Mouse (Mus musculus): ENCODE measurements around the gene Fam170b. TPM values are rescaled to one million over a fixed set of nuclear protein-coding genes. Genes with fewer than 3 reads are reported as not detected.

The Fam170b gene
- polyA plus RNA-seq, 1 experiment from 2014 or later = 0.08 TPM

DNA sequence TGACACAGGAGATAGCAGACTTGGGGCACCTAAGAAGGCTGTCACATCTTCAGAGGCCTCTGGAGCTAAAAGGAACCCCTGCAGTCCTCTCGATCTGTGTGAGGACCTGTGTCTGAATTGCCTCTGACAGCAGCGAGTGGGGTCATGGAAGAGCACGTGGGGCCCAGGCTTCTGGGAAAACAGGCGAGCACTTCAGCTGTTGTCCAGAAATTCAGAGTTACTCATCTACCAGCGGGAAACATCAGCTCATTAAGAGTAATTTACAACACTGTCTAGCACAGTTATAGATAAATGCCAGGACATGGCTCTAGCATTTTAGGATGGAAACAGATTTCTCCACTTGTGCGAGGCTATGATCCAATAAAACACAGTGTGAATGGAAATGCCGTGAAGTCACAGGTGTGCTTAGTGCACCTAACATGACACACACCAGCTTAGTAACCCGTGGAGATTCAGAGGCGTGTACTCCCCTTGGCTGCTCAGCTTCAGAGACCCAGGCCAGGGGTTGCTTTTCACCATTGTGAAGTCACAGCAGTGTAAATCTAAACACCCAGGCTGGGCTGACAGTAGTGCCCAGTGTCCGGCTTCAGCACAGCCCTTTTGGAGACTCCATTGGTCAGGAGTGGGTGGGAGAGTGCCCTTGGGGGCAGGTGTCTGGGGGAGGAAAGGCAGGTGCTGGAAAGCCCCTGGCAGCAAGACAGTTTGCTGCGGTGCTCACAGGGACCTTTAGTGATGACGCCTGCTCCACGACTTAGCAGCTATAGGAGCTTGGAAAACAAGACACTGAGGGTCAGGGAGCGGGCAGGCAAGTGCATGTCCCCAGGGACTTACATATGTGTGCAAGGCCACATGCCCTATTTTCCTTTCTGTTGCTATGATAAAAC, 9.3 kb upstream of the Fam170b start:
- Histone ChIP-seq H3K4me3 (ENCODE audit: low read depth, low read length) (no peak overlapping the region), H3K9ac (replicated peaks; ENCODE audit: low read depth) (no peak overlapping the region), H3K4me2 (replicated peaks; ENCODE audit: low read depth, low read length) (no peak overlapping the region), H3K27ac (ENCODE audit: low read length) (peak overlapping the region; percentile 78), H3K4me1 (ENCODE audit: insufficient read depth, low read depth, low read length) (peaks cover 4% of the 10 kb centered on the region; the same call in 1 of the 2 replicates), H3K36me3 (ENCODE audit: insufficient read depth, low read length) (no peaks in the 10 kb centered on the region), H3K9me3 (ENCODE audit: low read length) (no peaks in the 10 kb centered on the region), H3K27me3 (replicated peaks; ENCODE audit: insufficient read depth, low read length) (no peaks in the 10 kb centered on the region)
- DNase-seq (ENCODE audit: low spot score) = peak; percentile 66
- WGBS = 40% methylated on average over 14 of the region's 14 CpGs
- peak; percentile 2; the same call in 1 of the 2 replicates for ATAC-seq
- TF ChIP-seq EP300 (IDR thresholded peaks at IDR 0.05) (0 out of 2 replicates have a peak, but pooled peaks have one; percentile 18), CTCF (IDR thresholded peaks at IDR 0.05) (no peak)

DNA sequence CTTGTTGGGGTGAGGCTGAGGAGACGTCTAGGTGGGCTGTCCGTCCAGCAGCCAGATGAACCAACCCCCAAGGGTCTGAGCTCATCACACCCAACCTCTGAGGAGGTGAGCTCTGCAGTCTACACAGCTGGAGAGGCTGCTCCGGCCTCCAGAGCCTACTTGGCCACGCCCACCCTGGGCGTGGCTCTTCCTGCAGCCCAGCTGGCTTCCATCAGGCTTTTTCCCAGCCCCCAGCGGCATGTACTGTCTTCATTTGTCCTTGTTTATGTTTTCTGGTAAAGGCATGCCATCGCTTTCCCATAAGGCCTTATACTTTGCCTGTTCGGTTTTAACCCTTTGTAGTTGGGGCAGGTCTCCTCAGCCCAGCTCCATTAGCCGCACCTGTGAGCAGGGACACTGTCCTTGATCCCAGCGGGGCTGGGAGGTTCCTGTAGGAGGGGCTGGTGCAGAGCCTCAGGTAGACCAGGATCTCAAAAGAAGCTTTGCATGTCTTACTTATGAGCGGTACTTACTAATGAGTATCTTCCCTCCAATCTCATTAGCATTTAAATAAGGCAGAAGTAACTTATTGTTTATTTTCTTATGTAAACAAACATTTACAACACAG, 8.2 kb upstream of the Fam170b start:
- WGBS = 5% methylated on average over 11 of the region's 11 CpGs
- peak; percentile 93 for DNase-seq (ENCODE audit: low spot score)
- ATAC-seq = peak; percentile 71
- H3K36me3 ChIP-seq (ENCODE audit: insufficient read depth, low read length) = no peaks in the 10 kb centered on the region
- no peak overlapping the region for H3K4me3 ChIP-seq (ENCODE audit: low read depth, low read length)
- peaks cover 4% of the 10 kb centered on the region; the same call in 1 of the 2 replicates for H3K4me1 ChIP-seq (ENCODE audit: insufficient read depth, low read depth, low read length)
- TF ChIP-seq EP300 (IDR thresholded peaks at IDR 0.05) = peak; percentile 75
- no peak for TF ChIP-seq CTCF (IDR thresholded peaks at IDR 0.05)
- no peaks in the 10 kb centered on the region for H3K27me3 ChIP-seq (replicated peaks; ENCODE audit: insufficient read depth, low read length)
- H3K4me2 ChIP-seq (replicated peaks; ENCODE audit: low read depth, low read length) = no peak overlapping the region
- H3K27ac ChIP-seq (ENCODE audit: low read length) = peak overlapping the region; percentile 78
- H3K9me3 ChIP-seq (ENCODE audit: low read length) = no peaks in the 10 kb centered on the region
- H3K9ac ChIP-seq (replicated peaks; ENCODE audit: low read depth) = no peak overlapping the region

DNA sequence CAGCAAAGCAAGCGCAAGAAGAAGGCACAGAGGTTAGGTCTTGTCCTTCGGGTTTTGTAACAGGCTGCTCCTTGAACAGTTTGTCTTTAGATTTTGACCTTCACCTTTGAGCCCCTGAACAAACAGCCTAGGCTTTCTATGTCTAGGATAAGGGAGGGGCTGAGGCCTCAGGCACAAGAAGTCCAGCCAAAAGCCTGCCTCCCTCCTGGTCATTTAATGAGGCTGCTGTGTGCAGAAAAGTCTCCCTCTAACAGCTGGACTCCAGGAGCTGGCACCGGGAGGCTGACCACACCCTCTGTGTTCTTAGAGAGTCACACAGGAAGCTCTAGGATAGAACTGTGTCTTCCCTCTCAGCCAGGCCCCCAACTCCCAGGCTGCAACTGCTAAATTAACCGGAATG, 6.6 kb upstream of the Fam170b start:
- ATAC-seq = peak; percentile 77

DNA sequence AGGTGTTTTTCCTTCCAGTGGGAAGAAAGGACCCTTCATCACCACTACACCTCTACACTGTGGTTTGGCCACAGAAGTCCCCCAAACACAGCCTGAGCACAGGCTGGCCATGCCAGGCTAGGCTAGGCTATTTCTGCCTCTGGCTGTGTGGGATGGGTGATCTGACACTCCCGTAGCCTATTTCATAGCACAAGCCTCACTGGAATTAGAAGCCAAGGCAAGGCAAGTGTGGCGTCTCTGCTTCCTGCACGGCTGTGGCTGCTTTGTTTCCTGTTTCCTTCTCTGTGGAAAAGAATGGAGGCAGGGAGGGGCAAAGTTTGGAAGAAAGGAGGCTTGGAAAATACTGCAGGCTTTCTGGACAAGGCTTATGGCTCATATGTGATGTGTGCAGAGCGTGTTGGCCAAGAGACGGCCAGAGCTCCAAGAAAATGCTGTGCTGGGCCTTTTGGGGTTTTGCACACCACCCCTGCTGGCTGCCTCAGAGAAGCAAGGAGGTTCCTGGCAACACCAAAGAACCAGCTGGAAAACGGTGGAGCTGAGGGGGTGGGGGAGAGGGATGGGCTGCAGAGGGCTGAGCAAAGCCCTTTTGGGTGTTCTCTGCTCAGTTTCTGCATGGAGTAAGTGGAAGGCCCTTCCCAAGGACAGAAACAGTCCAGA, 5.6 kb upstream of the Fam170b start:
- ATAC-seq = peak; percentile 41
- 30% methylated on average over 6 of the region's 6 CpGs for WGBS
- Histone ChIP-seq H3K36me3 (ENCODE audit: insufficient read depth, low read length) (no peaks in the 10 kb centered on the region), H3K4me1 (ENCODE audit: insufficient read depth, low read depth, low read length) (peaks cover 4% of the 10 kb centered on the region; the same call in 1 of the 2 replicates), H3K27me3 (replicated peaks; ENCODE audit: insufficient read depth, low read length) (no peaks in the 10 kb centered on the region), H3K9ac (replicated peaks; ENCODE audit: low read depth) (no peak overlapping the region), H3K27ac (ENCODE audit: low read length) (peak overlapping the region; percentile 65), H3K9me3 (ENCODE audit: low read length) (no peaks in the 10 kb centered on the region), H3K4me3 (ENCODE audit: low read depth, low read length) (no peak overlapping the region), H3K4me2 (replicated peaks; ENCODE audit: low read depth, low read length) (no peak overlapping the region)
- DNase-seq (ENCODE audit: low spot score) = peak; percentile 80
- peak; percentile 33 for TF ChIP-seq CTCF (IDR thresholded peaks at IDR 0.05)
- TF ChIP-seq EP300 (IDR thresholded peaks at IDR 0.05) = no peak

More for the DNA sequence above, 6.6 kb upstream of the Fam170b start:
- Histone ChIP-seq H3K4me3 (ENCODE audit: low read depth, low read length) (no peak overlapping the region), H3K9ac (replicated peaks; ENCODE audit: low read depth) (no peak overlapping the region), H3K4me1 (ENCODE audit: insufficient read depth, low read depth, low read length) (peaks cover 4% of the 10 kb centered on the region; the same call in 1 of the 2 replicates), H3K27me3 (replicated peaks; ENCODE audit: insufficient read depth, low read length) (no peaks in the 10 kb centered on the region), H3K27ac (ENCODE audit: low read length) (peak overlapping the region; percentile 76), H3K4me2 (replicated peaks; ENCODE audit: low read depth, low read length) (no peak overlapping the region), H3K9me3 (ENCODE audit: low read length) (no peaks in the 10 kb centered on the region), H3K36me3 (ENCODE audit: insufficient read depth, low read length) (no peaks in the 10 kb centered on the region)
- DNase-seq (ENCODE audit: low spot score) = peak; percentile 92
- TF ChIP-seq CTCF (IDR thresholded peaks at IDR 0.05) = no peak
- TF ChIP-seq EP300 (IDR thresholded peaks at IDR 0.05) = peak; percentile 91
- WGBS = 30% methylated on average over 4 of the region's 4 CpGs

DNA sequence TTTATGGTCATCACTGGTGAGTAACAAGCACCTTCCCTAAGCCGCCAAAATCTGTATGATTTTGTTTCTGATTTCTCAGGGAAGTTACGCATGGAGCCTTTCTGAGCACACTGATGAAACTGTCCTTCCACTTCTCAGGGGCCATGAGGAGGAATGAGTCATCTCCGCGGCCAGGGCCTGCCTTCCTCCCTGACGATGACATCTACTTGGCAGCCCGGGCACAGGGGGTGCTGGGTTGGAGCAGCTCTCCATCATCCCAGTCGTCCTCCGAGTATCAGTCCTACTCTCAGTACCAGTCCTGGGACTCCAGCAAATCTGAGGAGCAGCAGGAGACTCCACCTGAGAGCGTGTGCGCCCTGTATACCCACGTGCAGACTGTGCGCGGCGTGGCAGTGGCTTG, 1.4 kb downstream of the Fam170b start:
- Histone ChIP-seq H3K27ac (ENCODE audit: low read length) (no peak overlapping the region), H3K9ac (replicated peaks; ENCODE audit: low read depth) (no peak overlapping the region), H3K36me3 (ENCODE audit: insufficient read depth, low read length) (no peaks in the 10 kb centered on the region), H3K4me1 (ENCODE audit: insufficient read depth, low read depth, low read length) (no peaks in the 10 kb centered on the region), H3K9me3 (ENCODE audit: low read length) (no peaks in the 10 kb centered on the region), H3K27me3 (replicated peaks; ENCODE audit: insufficient read depth, low read length) (no peaks in the 10 kb centered on the region), H3K4me2 (replicated peaks; ENCODE audit: low read depth, low read length) (no peak overlapping the region), H3K4me3 (ENCODE audit: low read depth, low read length) (no peak overlapping the region)
- DNase-seq (ENCODE audit: low spot score) (no peak), ATAC-seq (no peak)
- WGBS = 72% methylated on average over 14 of the region's 14 CpGs
- TF ChIP-seq CTCF (IDR thresholded peaks at IDR 0.05) (no peak), EP300 (IDR thresholded peaks at IDR 0.05) (no peak)

DNA sequence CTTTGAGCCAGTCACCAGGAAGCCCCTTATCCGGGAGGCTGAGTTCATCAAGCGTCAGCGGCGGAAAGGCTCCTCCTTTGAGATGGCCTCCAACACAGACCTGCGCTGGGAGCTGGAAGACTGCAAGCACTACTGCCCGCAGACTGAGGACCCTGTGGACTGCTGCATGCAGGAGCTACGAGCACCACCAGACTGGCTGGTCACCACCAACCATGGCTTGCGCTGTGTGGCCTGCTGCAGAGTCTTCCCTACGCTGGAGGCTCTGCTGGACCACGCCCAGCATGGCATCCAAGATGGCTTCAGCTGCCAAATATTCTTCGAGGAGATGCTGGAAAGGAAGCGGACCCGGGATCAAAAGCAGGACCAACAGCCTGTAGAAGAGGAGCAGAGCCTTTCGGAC, 1.8 kb downstream of the Fam170b start:
- no peak for ATAC-seq
- TF ChIP-seq EP300 (IDR thresholded peaks at IDR 0.05) (no peak), CTCF (IDR thresholded peaks at IDR 0.05) (no peak)
- H3K4me2 ChIP-seq (replicated peaks; ENCODE audit: low read depth, low read length) = no peak overlapping the region

More for the DNA sequence above, 1.8 kb downstream of the Fam170b start:
- no peak overlapping the region for H3K27ac ChIP-seq (ENCODE audit: low read length)
- WGBS = 73% methylated on average over 14 of the region's 14 CpGs
- H3K4me1 ChIP-seq (ENCODE audit: insufficient read depth, low read depth, low read length) = no peaks in the 10 kb centered on the region
- H3K9me3 ChIP-seq (ENCODE audit: low read length) = no peaks in the 10 kb centered on the region
- H3K36me3 ChIP-seq (ENCODE audit: insufficient read depth, low read length) = no peaks in the 10 kb centered on the region
- H3K27me3 ChIP-seq (replicated peaks; ENCODE audit: insufficient read depth, low read length) = no peaks in the 10 kb centered on the region
- no peak overlapping the region for H3K9ac ChIP-seq (replicated peaks; ENCODE audit: low read depth)
- no peak for DNase-seq (ENCODE audit: low spot score)
- H3K4me3 ChIP-seq (ENCODE audit: low read depth, low read length) = no peak overlapping the region
